43 mouse cellular contexts compared by ENCODE assay signal in genomic region chr19:5986043-5986442, GRCm38 (mm10). TPM values are rescaled to one million over a fixed set of nuclear protein-coding genes. Genes with fewer than 3 reads are reported as not detected.
"Had no signal": no experiment of that assay in that cellular context is flagged by ENCODE, and none has a peak within 500 bp of the region (broad histone marks: within the 10 kb centered on the region; RNA-seq: fewer than 3 reads in every experiment).

Gene Slc22a20 (minus strand): TSS chr19:5986143.

- H3K9me3 ChIP-seq: heart, embryonic 13.5 days; heart, embryonic 15.5 days; hindbrain, embryonic 13.5 days; hindbrain, embryonic 15.5 days; kidney, embryonic 15.5 days; limb, embryonic 12.5 days; liver, embryonic 13.5 days; liver, embryonic 15.5 days had no signal

- H3K27me3 ChIP-seq: heart, embryonic 13.5 days; heart, embryonic 15.5 days; hindbrain, embryonic 13.5 days; hindbrain, embryonic 15.5 days; kidney, embryonic 15.5 days; limb, embryonic 12.5 days; liver, embryonic 13.5 days; liver, embryonic 15.5 days had no signal

- ATAC-seq: hindbrain, postnatal 0 days; intestine, embryonic 16.5 days; liver, postnatal 0 days had no signal

- H3K36me3 ChIP-seq: heart, embryonic 15.5 days; hindbrain, embryonic 13.5 days; hindbrain, embryonic 15.5 days; kidney, embryonic 15.5 days; limb, embryonic 12.5 days had no signal

- H3K27ac ChIP-seq: gastrocnemius, adult 2 months; heart, embryonic 13.5 days; heart, embryonic 15.5 days; hindbrain, embryonic 13.5 days; hindbrain, embryonic 15.5 days; hindbrain, postnatal 0 days; kidney, embryonic 15.5 days; kidney, postnatal 0 days; limb, embryonic 12.5 days; liver, embryonic 13.5 days; liver, embryonic 15.5 days had no signal

- DNase-seq: gastrocnemius, adult 2 months; gastrocnemius, postnatal 10 days; gastrocnemius, postnatal 25 days; heart, adult 18-20 months; heart, postnatal 14 days; heart, postnatal 36 days; kidney, adult 11 months; kidney, adult 2 months; kidney, adult 9 months; kidney, postnatal 14 days; kidney, postnatal 36 days; layer of hippocampus, adult 9-11 months; layer of hippocampus, postnatal 36 days; left cerebral cortex, postnatal 4 days; liver; liver, embryonic 13.5 days; liver, postnatal 0 days had no signal

- H3K9ac ChIP-seq: heart, embryonic 13.5 days; heart, embryonic 15.5 days; hindbrain, embryonic 13.5 days; hindbrain, embryonic 15.5 days; kidney, embryonic 15.5 days; limb, embryonic 12.5 days; liver, embryonic 13.5 days; liver, embryonic 15.5 days; liver, postnatal 0 days had no signal

- H3K4me3 ChIP-seq: gastrocnemius, adult 2 months; heart, embryonic 13.5 days; heart, embryonic 15.5 days; hindbrain, embryonic 13.5 days; hindbrain, embryonic 15.5 days; kidney, embryonic 15.5 days; limb, embryonic 12.5 days; liver, embryonic 13.5 days; liver, embryonic 15.5 days had no signal

- H3K4me2 ChIP-seq: heart, embryonic 11.5 days; heart, embryonic 13.5 days; heart, embryonic 15.5 days; hindbrain, embryonic 13.5 days; hindbrain, embryonic 15.5 days; kidney, embryonic 15.5 days; limb, embryonic 12.5 days; liver, embryonic 11.5 days; liver, embryonic 13.5 days; liver, embryonic 15.5 days had no signal

RNA-seq across cellular contexts. Expression of gene Slc22a20, which starts in this region (rescaled TPM):
- total RNA-seq: gastrocnemius, adult 2 months; gastrocnemius, postnatal 10 days; gastrocnemius, postnatal 25 days; gastrocnemius, postnatal 4 days; granulocyte monocyte progenitor cell, adult 5-6 weeks; heart, adult 18-20 months; heart, postnatal 14 days; heart, postnatal 36 days; hematopoietic stem cell, adult 5-6 weeks; hindbrain, postnatal 0 days; layer of hippocampus, adult 18-20 months; layer of hippocampus, adult 8-10 months; layer of hippocampus, postnatal 14 days; layer of hippocampus, postnatal 36 days; left cerebral cortex, adult 18-20 months; left cerebral cortex, adult 8-10 months; left cerebral cortex, postnatal 10 days; left cerebral cortex, postnatal 25 days; left cerebral cortex, postnatal 4 days had no signal
- polyA plus RNA-seq: heart, embryonic 11.5 days; heart, embryonic 13.5 days; heart, embryonic 15.5 days; heart, postnatal 0 days; hindbrain, embryonic 13.5 days; hindbrain, embryonic 15.5 days; hindbrain, postnatal 0 days; intestine, embryonic 14.5 days; intestine, embryonic 16.5 days; kidney, adult 2 months; kidney, embryonic 15.5 days; kidney, postnatal 0 days; large intestine, adult 2 months; limb, embryonic 12.5 days; limb, embryonic 14.5 days; liver, embryonic 11.5 days; liver, embryonic 13.5 days had no signal
